Mouse (Mus musculus): ENCODE data around the gene 4930519P11Rik. TPM values are rescaled to one million over a fixed set of nuclear protein-coding genes. Genes with fewer than 3 reads are reported as not detected.
A peak's percentile ranks its signal among the peaks of the same experiment; 100 is the strongest.

4930519P11Rik gene
- polyA plus RNA-seq, 1 experiment from 2014 or later: 0.49 TPM

- no peaks in the 10 kb centered on the region for H3K9me3 ChIP-seq (replicated peaks)
- no peak overlapping the region for H3K27ac ChIP-seq (replicated peaks)
- ATAC-seq (ENCODE audit: insufficient number of reproducible peaks, low FRiP score, low TSS enrichment, low read depth): no peak
- no peak overlapping the region for H3K9ac ChIP-seq
- H3K4me3 ChIP-seq (replicated peaks): no peak overlapping the region
- 73% methylated on average over 3 of the region's 3 CpGs for WGBS
- H3K36me3 ChIP-seq: no peaks in the 10 kb centered on the region
- H3K4me2 ChIP-seq (replicated peaks): no peak overlapping the region
- H3K4me1 ChIP-seq: peaks cover 16% of the 10 kb centered on the region
- no peaks in the 10 kb centered on the region for H3K27me3 ChIP-seq
Observed at GRCm38 (mm10) chr2:154601324-154601723, 11.9 kb downstream of the 4930519P11Rik start.

GRCm38 (mm10) chr2:154600586-154600985 is 12.7 kb downstream of the 4930519P11Rik start:
- Histone ChIP-seq H3K4me3 (replicated peaks) (no peak overlapping the region), H3K4me1 (peaks cover 16% of the 10 kb centered on the region), H3K27me3 (no peaks in the 10 kb centered on the region), H3K27ac (replicated peaks) (no peak overlapping the region), H3K4me2 (replicated peaks) (no peak overlapping the region), H3K9ac (no peak overlapping the region), H3K9me3 (replicated peaks) (no peaks in the 10 kb centered on the region), H3K36me3 (no peaks in the 10 kb centered on the region)
- WGBS: 70% methylated on average over 6 of the region's 6 CpGs
- no peak for ATAC-seq (ENCODE audit: insufficient number of reproducible peaks, low FRiP score, low TSS enrichment, low read depth)

GRCm38 (mm10) chr2:154597399-154597798 is 15.8 kb downstream of the 4930519P11Rik start:
- H3K27me3 ChIP-seq: no peaks in the 10 kb centered on the region
- ATAC-seq (ENCODE audit: insufficient number of reproducible peaks, low FRiP score, low TSS enrichment, low read depth): no peak
- no peak overlapping the region for H3K4me3 ChIP-seq (replicated peaks)
- peaks cover 23% of the 10 kb centered on the region; the same call in 1 of the 2 replicates for H3K36me3 ChIP-seq
- no peaks in the 10 kb centered on the region for H3K9me3 ChIP-seq (replicated peaks)
- H3K4me1 ChIP-seq: peaks cover 2% of the 10 kb centered on the region
- H3K27ac ChIP-seq (replicated peaks): no peak overlapping the region
- no peak overlapping the region for H3K9ac ChIP-seq
- H3K4me2 ChIP-seq (replicated peaks): no peak overlapping the region
- 89% methylated on average over 3 of the region's 3 CpGs for WGBS

GRCm38 (mm10) chr2:154595775-154596174 is 17.5 kb downstream of the 4930519P11Rik start:
- no peak for ATAC-seq (ENCODE audit: insufficient number of reproducible peaks, low FRiP score, low TSS enrichment, low read depth)
- 62% methylated on average over 5 of the region's 5 CpGs for WGBS
- H3K27ac ChIP-seq (replicated peaks): 0 out of 2 replicates have a peak overlapping the region, but pooled peaks have one; percentile 17

GRCm38 (mm10) chr2:154593025-154593424 is 20.2 kb downstream of the 4930519P11Rik start:
- Histone ChIP-seq H3K27ac (replicated peaks) (no peak overlapping the region), H3K4me3 (replicated peaks) (no peak overlapping the region), H3K4me2 (replicated peaks) (no peak overlapping the region), H3K36me3 (peaks cover 24% of the 10 kb centered on the region; the same call in 1 of the 2 replicates), H3K4me1 (no peaks in the 10 kb centered on the region), H3K27me3 (no peaks in the 10 kb centered on the region), H3K9ac (no peak overlapping the region), H3K9me3 (replicated peaks) (no peaks in the 10 kb centered on the region)
- WGBS: 80% methylated on average over 3 of the region's 3 CpGs
- ATAC-seq (ENCODE audit: insufficient number of reproducible peaks, low FRiP score, low TSS enrichment, low read depth): no peak

More at GRCm38 (mm10) chr2:154595775-154596174, 17.5 kb downstream of the 4930519P11Rik start:
- Histone ChIP-seq H3K9ac (no peak overlapping the region), H3K36me3 (peaks cover 24% of the 10 kb centered on the region; the same call in 1 of the 2 replicates), H3K27me3 (no peaks in the 10 kb centered on the region), H3K4me2 (replicated peaks) (no peak overlapping the region), H3K4me3 (replicated peaks) (no peak overlapping the region), H3K9me3 (replicated peaks) (no peaks in the 10 kb centered on the region), H3K4me1 (no peaks in the 10 kb centered on the region)

GRCm38 (mm10) chr2:154591239-154591638 is 22.0 kb downstream of the 4930519P11Rik start:
- no peak overlapping the region for H3K27ac ChIP-seq (replicated peaks)
- peaks cover 40% of the 10 kb centered on the region for H3K36me3 ChIP-seq
- WGBS: 88% methylated on average over 3 of the region's 3 CpGs
- no peaks in the 10 kb centered on the region for H3K27me3 ChIP-seq
- no peak for ATAC-seq (ENCODE audit: insufficient number of reproducible peaks, low FRiP score, low TSS enrichment, low read depth)
- no peak overlapping the region for H3K4me3 ChIP-seq (replicated peaks)
- H3K4me2 ChIP-seq (replicated peaks): no peak overlapping the region
- H3K9ac ChIP-seq: no peak overlapping the region
- no peaks in the 10 kb centered on the region for H3K4me1 ChIP-seq
- no peaks in the 10 kb centered on the region for H3K9me3 ChIP-seq (replicated peaks)

- Histone ChIP-seq H3K4me1 (peaks cover 17% of the 10 kb centered on the region), H3K27me3 (no peaks in the 10 kb centered on the region), H3K27ac (replicated peaks) (peak overlapping the region; percentile 45; the same call in 1 of the 2 replicates), H3K36me3 (peaks cover 32% of the 10 kb centered on the region), H3K9me3 (replicated peaks) (no peaks in the 10 kb centered on the region), H3K4me2 (replicated peaks) (no peak overlapping the region), H3K4me3 (replicated peaks) (no peak overlapping the region), H3K9ac (no peak overlapping the region)
- ATAC-seq (ENCODE audit: insufficient number of reproducible peaks, low FRiP score, low TSS enrichment, low read depth): no peak
- 74% methylated on average over 4 of the region's 4 CpGs for WGBS
Observed at GRCm38 (mm10) chr2:154589051-154589450, 24.2 kb downstream of the 4930519P11Rik start.

- Histone ChIP-seq H3K27me3 (no peaks in the 10 kb centered on the region), H3K9ac (no peak overlapping the region), H3K4me3 (replicated peaks) (no peak overlapping the region), H3K36me3 (peaks cover 15% of the 10 kb centered on the region), H3K9me3 (replicated peaks) (no peaks in the 10 kb centered on the region), H3K4me2 (replicated peaks) (no peak overlapping the region), H3K27ac (replicated peaks) (no peak overlapping the region), H3K4me1 (peaks cover 26% of the 10 kb centered on the region)
- ATAC-seq (ENCODE audit: insufficient number of reproducible peaks, low FRiP score, low TSS enrichment, low read depth): no peak
- 71% methylated on average over 5 of the region's 5 CpGs for WGBS
Observed at GRCm38 (mm10) chr2:154586405-154586804, 26.8 kb downstream of the 4930519P11Rik start.

GRCm38 (mm10) chr2:154584931-154585601 is 28.2 kb downstream of the 4930519P11Rik start:
- H3K27ac ChIP-seq (replicated peaks): no peak overlapping the region
- peaks cover 15% of the 10 kb centered on the region for H3K36me3 ChIP-seq
- ATAC-seq (ENCODE audit: insufficient number of reproducible peaks, low FRiP score, low TSS enrichment, low read depth): no peak
- H3K4me3 ChIP-seq (replicated peaks): no peak overlapping the region
- H3K27me3 ChIP-seq: no peaks in the 10 kb centered on the region
- H3K9me3 ChIP-seq (replicated peaks): no peaks in the 10 kb centered on the region
- H3K9ac ChIP-seq: no peak overlapping the region
- 69% methylated on average over 17 of the region's 17 CpGs for WGBS
- peaks cover 26% of the 10 kb centered on the region for H3K4me1 ChIP-seq
- H3K4me2 ChIP-seq (replicated peaks): no peak overlapping the region

DNA sequence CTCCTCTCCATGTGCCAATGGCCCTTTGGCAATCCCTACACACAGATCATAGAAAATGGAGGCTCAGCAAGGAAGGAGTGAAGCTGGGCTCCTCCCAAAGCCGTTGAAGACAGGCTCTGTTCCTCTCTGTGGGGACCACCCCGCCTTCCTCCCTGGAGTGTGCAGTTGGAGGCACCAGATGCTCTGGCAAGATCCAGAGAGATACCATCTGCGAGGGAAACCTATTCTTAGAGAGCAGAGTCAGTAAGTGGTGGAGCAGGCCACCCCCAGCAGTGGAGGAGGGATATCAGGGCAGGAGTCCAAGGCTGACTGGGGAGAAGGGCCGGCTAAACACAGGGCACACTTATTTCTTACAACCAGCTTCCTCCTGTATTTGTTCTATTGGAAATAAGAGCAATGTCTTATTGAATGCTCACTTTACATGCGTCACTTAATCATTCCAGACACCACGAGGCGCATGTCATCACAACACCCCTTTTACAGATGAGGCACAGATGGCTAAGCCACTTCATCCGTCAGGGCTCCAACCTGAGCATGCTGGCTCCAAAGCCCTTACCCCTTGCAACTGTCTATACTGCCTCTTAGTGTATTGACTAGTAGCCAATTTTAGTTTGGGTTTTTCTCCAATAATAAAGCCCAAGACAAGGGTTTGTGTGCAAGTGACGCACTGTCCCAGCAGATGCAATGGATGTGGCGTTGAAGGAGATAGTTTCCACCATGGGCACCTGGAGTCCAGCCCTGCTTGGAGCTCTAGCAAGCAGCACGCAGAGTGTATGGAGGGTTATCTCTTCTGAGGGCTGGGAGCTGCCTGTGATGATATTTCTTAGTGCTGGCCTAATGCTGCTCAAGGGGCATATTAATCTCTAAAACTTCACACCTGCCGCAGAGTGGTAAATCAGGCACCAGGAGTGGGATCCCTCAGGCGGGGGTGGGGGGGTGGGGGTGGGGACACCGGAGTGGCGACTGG is 29.0 kb downstream of the 4930519P11Rik start:
- peaks cover 26% of the 10 kb centered on the region for H3K4me1 ChIP-seq
- H3K9me3 ChIP-seq (replicated peaks): no peaks in the 10 kb centered on the region
- H3K27me3 ChIP-seq: no peaks in the 10 kb centered on the region
- peak overlapping the region; percentile 66 for H3K27ac ChIP-seq (replicated peaks)
- H3K4me3 ChIP-seq (replicated peaks): no peak overlapping the region
- ATAC-seq (ENCODE audit: insufficient number of reproducible peaks, low FRiP score, low TSS enrichment, low read depth): peak; percentile 73
- peaks cover 15% of the 10 kb centered on the region for H3K36me3 ChIP-seq
- H3K9ac ChIP-seq: no peak overlapping the region
- WGBS: 50% methylated on average over 15 of the region's 15 CpGs
- no peak overlapping the region for H3K4me2 ChIP-seq (replicated peaks)

- no peak overlapping the region for H3K27ac ChIP-seq (replicated peaks)
- H3K27me3 ChIP-seq: no peaks in the 10 kb centered on the region
- no peak for ATAC-seq (ENCODE audit: insufficient number of reproducible peaks, low FRiP score, low TSS enrichment, low read depth)
- WGBS: 94% methylated on average over 1 of the region's 1 CpGs
- peaks cover 26% of the 10 kb centered on the region for H3K4me1 ChIP-seq
- H3K36me3 ChIP-seq: peaks cover 1% of the 10 kb centered on the region; the same call in 1 of the 2 replicates
- H3K4me2 ChIP-seq (replicated peaks): no peak overlapping the region
- no peak overlapping the region for H3K4me3 ChIP-seq (replicated peaks)
- no peak overlapping the region for H3K9ac ChIP-seq
- no peaks in the 10 kb centered on the region for H3K9me3 ChIP-seq (replicated peaks)
Observed at GRCm38 (mm10) chr2:154581421-154581820, 31.8 kb downstream of the 4930519P11Rik start.
